Mouse (Mus musculus) neural tube, embryonic 15.5 days (tissue): ENCODE measurements at regions not wholly inside any gene's neighbourhood (a gene's known extent, or its start where the extent isn't known, plus 50 kb on each side); places are given as distances from the start of the nearest gene placed in this dataset.
"Not testable (repeated sequence)": the region's sequence is repeated elsewhere in the genome, so short reads cannot be mapped to it uniquely, and the experiment has no call there.

ENCODE experiments used
- ATAC-seq: fragments of 200-750 bp; cut with Nextera tagmentation; 2 replicates; pipeline ENCODE4 v1.8.0; 2017; ENCODE audit warnings: mild to moderate bottlenecking, moderate TSS enrichment, moderate library complexity; ENCODE audit not compliant: low FRiP score
- H3K27ac ChIP-seq: fragments of 300-500 bp; sonication (generic); replicated peaks from 2 replicates; pipeline ENCODE4 v1.5.1; 2015; ENCODE audit warnings: mild to moderate bottlenecking, inconsistent platforms
- H3K27me3 ChIP-seq: fragments of 300-500 bp; sonication (generic); replicated peaks from 2 replicates; pipeline ENCODE4 v1.6.1; 2015; ENCODE audit warnings: inconsistent platforms
- H3K36me3 ChIP-seq: fragments of 300-500 bp; sonication (generic); 2 replicates; pipeline ENCODE4 v1.6.1; 2015; ENCODE audit warnings: inconsistent platforms
- H3K4me1 ChIP-seq: fragments of 300-500 bp; sonication (generic); 2 replicates; pipeline ENCODE4 v1.6.1; 2015; ENCODE audit warnings: inconsistent platforms
- H3K4me2 ChIP-seq: fragments of 300-500 bp; sonication (generic); 2 replicates; pipeline ENCODE4 v1.6.1; 2015; ENCODE audit warnings: inconsistent platforms, mild to moderate bottlenecking, moderate library complexity
- H3K4me3 ChIP-seq: fragments of 300-500 bp; sonication (generic); replicated peaks from 2 replicates; pipeline ENCODE4 v1.5.1; 2015; ENCODE audit warnings: mild to moderate bottlenecking, inconsistent platforms
- H3K9ac ChIP-seq: fragments of 300-500 bp; sonication (generic); replicated peaks from 2 replicates; pipeline ENCODE4 v1.6.1; 2015; ENCODE audit warnings: mild to moderate bottlenecking, inconsistent platforms
- H3K9me3 ChIP-seq: fragments of 300-500 bp; sonication (generic); replicated peaks from 2 replicates; pipeline ENCODE4 v1.6.1; 2016; ENCODE audit warnings: inconsistent platforms
- WGBS: fragments of 180-500 bp; shearing (Covaris S2); methylation state at CpG from one replicate; pipeline ENCODE4 v1.1.7; 2015; ENCODE audit warnings: mixed read lengths; 5-methylcytosine and 5-hydroxymethylcytosine counted together

- Histone ChIP-seq H3K4me3 (no peak overlapping the region), H3K9me3 (no peaks in the 10 kb centered on the region), H3K36me3 (no peaks in the 10 kb centered on the region), H3K4me2 (no peak overlapping the region), H3K4me1 (no peaks in the 10 kb centered on the region), H3K9ac (no peak overlapping the region), H3K27me3 (no peaks in the 10 kb centered on the region), H3K27ac (no peak overlapping the region)
- 69% methylated on average over 2 of the region's 2 CpGs for WGBS
- ATAC-seq: no peak
Measured at GRCm38 (mm10) chr3:111194541-111194940, 943.7 kb upstream of the Prmt6 start.

- Histone ChIP-seq H3K27me3 (no peaks in the 10 kb centered on the region), H3K4me1 (no peaks in the 10 kb centered on the region), H3K36me3 (no peaks in the 10 kb centered on the region), H3K27ac (no peak overlapping the region), H3K9me3 (no peaks in the 10 kb centered on the region), H3K4me2 (no peak overlapping the region), H3K9ac (no peak overlapping the region), H3K4me3 (no peak overlapping the region)
- no peak for ATAC-seq
- 96% methylated on average over 3 of the region's 3 CpGs for WGBS
Measured at GRCm38 (mm10) chr3:111166698-111167097, 915.9 kb upstream of the Prmt6 start.

- H3K9ac ChIP-seq, H3K27ac ChIP-seq, H3K4me1 ChIP-seq, H3K4me2 ChIP-seq, H3K9me3 ChIP-seq, ATAC-seq, H3K36me3 ChIP-seq, H3K27me3 ChIP-seq, H3K4me3 ChIP-seq: not testable (repeated sequence)
- 93% methylated on average over 1 of the region's 1 CpGs for WGBS
Measured at GRCm38 (mm10) chr3:111141196-111141595, 890.4 kb upstream of the Prmt6 start.

GRCm38 (mm10) chr3:111108982-111109381 is 858.2 kb upstream of the Prmt6 start:
- ATAC-seq: no peak
- Histone ChIP-seq H3K4me3 (no peak overlapping the region), H3K9me3 (no peaks in the 10 kb centered on the region), H3K4me1 (no peaks in the 10 kb centered on the region), H3K27ac (no peak overlapping the region), H3K27me3 (no peaks in the 10 kb centered on the region), H3K4me2 (no peak overlapping the region), H3K36me3 (no peaks in the 10 kb centered on the region), H3K9ac (no peak overlapping the region)
- WGBS: 89% methylated on average over 7 of the region's 7 CpGs

GRCm38 (mm10) chr3:111102646-111103045 is 851.8 kb upstream of the Prmt6 start:
- H3K27ac ChIP-seq: no peak overlapping the region
- no peaks in the 10 kb centered on the region for H3K9me3 ChIP-seq
- WGBS: 83% methylated on average over 1 of the region's 1 CpGs
- H3K36me3 ChIP-seq: no peaks in the 10 kb centered on the region
- no peak overlapping the region for H3K4me3 ChIP-seq
- H3K9ac ChIP-seq: no peak overlapping the region
- no peaks in the 10 kb centered on the region for H3K27me3 ChIP-seq
- ATAC-seq: no peak
- H3K4me2 ChIP-seq: no peak overlapping the region
- H3K4me1 ChIP-seq: no peaks in the 10 kb centered on the region

GRCm38 (mm10) chr3:111074311-111074710 is 823.5 kb upstream of the Prmt6 start:
- no peak overlapping the region for H3K4me3 ChIP-seq
- H3K9ac ChIP-seq: no peak overlapping the region
- WGBS: 83% methylated on average over 1 of the region's 1 CpGs

GRCm38 (mm10) chr3:111070301-111070700 is 819.5 kb upstream of the Prmt6 start:
- no peak; the same call in 1 of the 2 replicates for ATAC-seq
- H3K27ac ChIP-seq: no peak overlapping the region
- H3K27me3 ChIP-seq: no peaks in the 10 kb centered on the region
- H3K4me1 ChIP-seq: no peaks in the 10 kb centered on the region
- no peak overlapping the region for H3K9ac ChIP-seq
- no peaks in the 10 kb centered on the region for H3K36me3 ChIP-seq
- H3K4me2 ChIP-seq: no peak overlapping the region
- no peaks in the 10 kb centered on the region for H3K9me3 ChIP-seq
- H3K4me3 ChIP-seq: no peak overlapping the region

More at GRCm38 (mm10) chr3:111074311-111074710, 823.5 kb upstream of the Prmt6 start:
- Histone ChIP-seq H3K27ac (no peak overlapping the region), H3K36me3 (no peaks in the 10 kb centered on the region), H3K27me3 (no peaks in the 10 kb centered on the region), H3K4me1 (no peaks in the 10 kb centered on the region), H3K4me2 (no peak overlapping the region), H3K9me3 (no peaks in the 10 kb centered on the region)
- ATAC-seq: no peak

GRCm38 (mm10) chr3:111069843-111070242 is 819.0 kb upstream of the Prmt6 start:
- Histone ChIP-seq H3K9ac (no peak overlapping the region), H3K36me3 (no peaks in the 10 kb centered on the region), H3K4me1 (no peaks in the 10 kb centered on the region), H3K27me3 (no peaks in the 10 kb centered on the region), H3K4me3 (no peak overlapping the region), H3K27ac (no peak overlapping the region), H3K9me3 (no peaks in the 10 kb centered on the region), H3K4me2 (no peak overlapping the region)
- 0 out of 2 replicates have a peak, but pooled peaks have one; percentile 38 for ATAC-seq
- 51% methylated on average over 2 of the region's 2 CpGs for WGBS

GRCm38 (mm10) chr3:111069156-111069555 is 818.4 kb upstream of the Prmt6 start:
- H3K9ac ChIP-seq: no peak overlapping the region
- 26% methylated on average over 7 of the region's 7 CpGs for WGBS

GRCm38 (mm10) chr3:111049638-111050037 is 798.8 kb upstream of the Prmt6 start:
- no peak for ATAC-seq
- Histone ChIP-seq H3K36me3 (no peaks in the 10 kb centered on the region), H3K9me3 (no peaks in the 10 kb centered on the region; the same call in 1 of the 2 replicates), H3K4me3 (no peak overlapping the region), H3K4me2 (no peak overlapping the region), H3K9ac (no peak overlapping the region), H3K4me1 (no peaks in the 10 kb centered on the region), H3K27ac (no peak overlapping the region), H3K27me3 (no peaks in the 10 kb centered on the region)
- WGBS: 75% methylated on average over 2 of the region's 2 CpGs

More at GRCm38 (mm10) chr3:111069156-111069555, 818.4 kb upstream of the Prmt6 start:
- H3K9me3 ChIP-seq: no peaks in the 10 kb centered on the region
- H3K4me2 ChIP-seq: no peak overlapping the region
- no peaks in the 10 kb centered on the region for H3K27me3 ChIP-seq
- no peak overlapping the region for H3K27ac ChIP-seq
- no peak overlapping the region for H3K4me3 ChIP-seq
- no peak for ATAC-seq
- H3K4me1 ChIP-seq: no peaks in the 10 kb centered on the region
- no peaks in the 10 kb centered on the region for H3K36me3 ChIP-seq
